Comparison of ENCODE assay signal across 1 mouse cellular context in genomic region chr5:125179735-125180629, GRCm38 (mm10).
TF ChIP-seq lines count a peak whose summit lies in the region.

No protein-coding gene starts in this region.

TF ChIP-seq in MEL, 35 proteins besides CTCF, POLR2A, EP300 and RAD21 (continued from another document):
- TF ChIP-seq NRF1 (IDR thresholded peaks at IDR 0.05; ENCODE audit: insufficient read depth, low read depth, low read length, poor library complexity, severe bottlenecking) (no peak), MYC (IDR thresholded peaks at IDR 0.05; ENCODE audit: low read depth, low read length) (no peak), KAT2A (conservative IDR thresholded peaks at IDR 0.05; ENCODE audit: low read depth, low read length) (no peak), ZC3H11A (IDR thresholded peaks at IDR 0.05; ENCODE audit: low read depth, low read length) (no peak), MAZ (IDR thresholded peaks at IDR 0.05; ENCODE audit: low read depth, low read length) (no peak; the same call in none of the 2 replicates), ZMIZ1 (IDR thresholded peaks at IDR 0.05; ENCODE audit: low read depth, low read length) (no peak), JUND (IDR thresholded peaks at IDR 0.05; ENCODE audit: low read depth, low read length) (no peak), USF1 (IDR thresholded peaks at IDR 0.05; ENCODE audit: low read depth, low read length) (no peak), TBP (IDR thresholded peaks at IDR 0.05; ENCODE audit: low read depth, low read length) (no peak), USF2 (IDR thresholded peaks at IDR 0.05; ENCODE audit: borderline replicate concordance in 1 of 2, insufficient read depth in 1 of 2, low read depth in 1 of 2, low read length in 2 of 2) (no peak), MEF2A (IDR thresholded peaks at IDR 0.05; ENCODE audit: extremely low read depth, insufficient replicate concordance, low read depth, low read length, poor library complexity, severe bottlenecking) (no peak), UBTF (IDR thresholded peaks at IDR 0.05; ENCODE audit: borderline replicate concordance, insufficient read depth, low read depth, low read length) (no peak), SIN3A (IDR thresholded peaks at IDR 0.05; ENCODE audit: low read length) (peak; percentile 53; the same call in 1 of the 2 replicates), ZKSCAN1 (IDR thresholded peaks at IDR 0.05; ENCODE audit: low read depth, low read length) (0 out of 2 replicates have a peak, but pooled peaks have one; percentile 8), HCFC1 (IDR thresholded peaks at IDR 0.05; ENCODE audit: low read depth, low read length) (peak; percentile 24; the same call in 1 of the 2 replicates)
